Mouse (Mus musculus): ENCODE measurements at regions not wholly inside any gene's neighbourhood (a gene's known extent, or its start where the extent isn't known, plus 50 kb on each side); places are given as distances from the start of the nearest gene placed in this dataset.

DNA sequence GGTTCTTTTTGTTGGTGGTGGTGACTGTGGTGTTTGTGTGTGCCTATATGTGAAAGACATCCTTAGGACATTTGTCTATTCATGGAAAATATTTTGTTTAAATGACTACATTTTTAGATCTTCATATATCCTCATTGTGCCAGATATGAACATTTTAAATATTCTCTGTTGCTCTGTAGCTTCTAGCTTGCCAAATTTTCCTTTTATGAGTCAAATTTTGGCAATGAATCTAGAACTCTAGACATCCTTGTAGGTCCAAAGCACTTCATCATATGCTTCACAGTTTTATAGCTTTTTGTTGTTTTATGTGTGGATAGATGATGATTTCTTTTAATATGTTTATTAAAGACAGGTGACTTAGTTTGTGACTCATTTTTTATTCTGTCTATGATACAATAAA lies 229.4 kb upstream of the Ano5 start:
- DNase-seq (ENCODE audit: low spot score in 2 of 2) = no peak

DNA sequence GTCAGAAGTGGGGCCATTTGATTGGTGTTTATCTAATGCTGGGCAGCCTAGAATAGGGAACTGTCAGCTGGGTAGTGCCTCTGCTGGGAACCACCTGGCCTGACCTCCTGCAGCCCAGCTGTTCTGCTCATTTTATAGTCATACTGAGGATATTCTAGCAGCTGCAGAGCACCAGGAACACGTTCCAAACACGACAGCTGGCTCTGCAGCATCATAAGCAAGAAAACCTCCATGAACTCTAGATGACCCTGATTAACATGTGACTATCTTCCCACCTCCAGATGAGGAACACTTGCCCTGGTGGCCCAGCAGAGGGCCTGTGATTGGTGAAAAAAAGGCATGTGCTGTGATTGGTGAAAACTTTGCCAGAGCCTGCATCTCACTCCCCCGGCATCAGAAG lies 210.6 kb upstream of the Ano5 start:
- DNase-seq (ENCODE audit: low spot score in 2 of 2) = no peak

DNA sequence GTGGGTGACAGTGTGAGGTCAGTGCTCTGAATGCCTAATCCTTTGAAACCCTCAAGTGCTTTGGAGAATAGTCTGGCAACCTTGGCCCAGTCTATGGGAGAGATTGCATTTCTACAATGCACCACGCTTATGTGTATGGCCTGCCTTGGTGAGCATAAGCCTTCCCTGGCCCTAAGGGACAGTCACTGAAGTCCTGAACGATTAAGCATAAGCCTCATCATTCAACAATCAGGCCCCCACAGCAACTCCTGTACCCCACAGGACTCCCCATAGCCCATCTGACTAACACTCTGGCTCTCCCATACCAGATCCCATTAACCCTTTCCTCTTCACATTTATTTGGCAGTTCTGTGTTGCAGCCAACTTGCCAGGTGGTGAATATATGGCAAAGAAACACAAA lies 203.1 kb upstream of the Ano5 start:
- no peak for DNase-seq (ENCODE audit: low spot score in 2 of 2)

DNA sequence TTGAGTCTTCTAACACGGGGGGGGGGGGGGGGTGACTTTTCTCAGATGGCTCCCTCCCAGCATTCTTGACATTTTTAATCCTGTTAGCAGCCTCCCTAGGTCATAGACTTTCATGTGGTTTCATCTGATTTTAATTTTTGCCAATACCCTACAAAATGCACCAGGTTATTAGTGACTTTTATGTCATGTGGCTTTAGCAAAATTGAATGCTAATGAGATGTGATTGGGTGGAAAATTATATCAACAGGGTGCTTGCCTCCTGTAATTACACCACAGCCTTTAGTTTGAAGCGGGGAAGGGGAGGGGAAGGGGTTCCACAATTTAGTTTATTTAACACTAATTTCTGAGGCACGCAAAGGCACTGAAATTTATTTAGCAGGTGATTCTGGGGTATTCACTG lies 200.6 kb upstream of the Ano5 start:
- DNase-seq (ENCODE audit: low spot score in 2 of 2) = no peak

DNA sequence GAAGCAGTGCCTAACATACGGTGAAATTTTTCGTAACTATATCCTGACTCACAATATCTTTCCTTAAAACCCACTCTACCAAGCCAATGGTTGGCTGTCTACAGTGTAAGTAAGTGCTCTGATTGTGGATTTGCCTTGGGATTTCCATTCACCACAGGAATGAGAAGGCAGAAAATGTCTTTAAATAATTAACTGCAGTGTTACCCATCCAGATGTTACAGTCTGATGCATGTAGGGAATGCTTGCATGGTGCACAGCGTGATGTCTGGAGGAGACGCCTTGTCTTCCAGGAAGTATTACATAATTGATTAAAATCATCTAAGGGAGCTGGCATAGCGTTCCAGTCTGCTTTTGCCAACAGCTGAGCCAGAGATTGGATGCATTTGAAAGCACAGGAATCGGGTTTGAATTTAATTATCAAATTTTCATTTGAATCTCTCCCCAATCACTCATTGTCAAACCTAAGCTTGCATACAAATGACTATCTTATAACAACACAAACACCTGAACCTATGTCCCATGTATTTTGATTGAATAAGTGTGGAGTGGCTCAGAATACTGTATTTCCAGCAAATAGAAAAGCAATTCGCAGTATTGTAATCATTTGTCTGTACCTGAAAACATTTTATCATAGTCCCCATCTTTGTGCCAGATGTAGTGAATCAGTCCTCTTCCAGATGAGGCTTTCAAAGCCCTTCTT lies 170.8 kb upstream of the Ano5 start:
- DNase-seq (ENCODE audit: low spot score in 2 of 2) = no peak

DNA sequence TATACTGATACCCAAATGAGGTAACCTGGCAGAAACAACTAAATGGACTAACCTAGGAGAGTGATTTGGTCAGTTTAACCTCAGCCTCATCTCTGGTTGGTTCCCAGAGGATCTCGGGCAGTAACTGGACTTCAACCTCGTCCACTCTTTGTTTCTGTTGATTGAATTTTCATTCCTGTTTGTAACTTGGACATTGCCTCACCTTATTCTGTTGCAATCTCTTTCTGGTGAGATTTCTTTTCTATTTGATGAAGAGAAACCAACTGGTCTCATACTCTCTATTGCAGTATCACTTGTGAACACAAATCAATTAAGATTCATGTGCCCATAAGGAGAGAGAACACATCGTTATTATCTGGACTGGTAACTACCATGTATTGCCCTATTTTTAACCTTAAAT lies 163.3 kb upstream of the Ano5 start:
- DNase-seq (ENCODE audit: low spot score in 2 of 2) = no peak

DNA sequence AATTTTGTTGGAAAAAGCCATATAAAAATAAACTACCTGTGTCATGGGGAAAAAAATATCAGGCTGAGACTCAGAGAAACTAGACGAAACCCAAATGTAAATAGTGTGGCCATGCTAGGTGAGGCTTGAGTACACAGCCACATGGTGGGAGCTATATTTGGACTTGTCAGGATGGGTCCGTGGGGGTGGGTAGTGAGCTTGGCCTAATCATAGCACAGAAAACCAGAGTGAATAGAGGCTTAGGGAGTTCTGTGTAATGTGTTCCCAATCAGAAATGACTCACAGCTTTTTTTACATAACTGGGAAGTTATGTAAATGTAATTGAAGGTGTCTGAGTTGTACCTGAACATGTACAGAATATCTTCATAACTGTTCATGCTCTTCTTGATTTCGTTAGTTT lies 150.7 kb upstream of the Ano5 start:
- no peak for DNase-seq (ENCODE audit: low spot score in 2 of 2)

DNA sequence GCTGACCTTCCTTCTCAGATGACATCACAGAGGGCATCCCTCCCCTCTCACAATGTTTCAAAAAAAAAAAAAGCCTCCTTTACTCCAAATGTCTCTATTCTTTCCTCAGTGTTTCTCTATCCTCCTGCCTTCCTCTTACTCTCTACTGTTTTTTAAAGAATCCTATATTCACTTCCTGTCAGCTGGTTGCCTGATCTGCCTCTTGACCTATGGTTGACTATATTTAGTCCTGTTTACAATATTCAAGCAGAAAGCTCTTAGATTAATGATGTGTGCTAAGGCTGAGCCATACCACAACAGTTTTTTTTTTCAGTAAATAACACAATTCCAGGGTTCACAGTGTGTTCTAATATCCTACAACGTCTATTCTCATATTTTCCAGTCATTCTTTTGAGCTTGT lies 133.2 kb upstream of the Ano5 start:
- no peak for DNase-seq (ENCODE audit: low spot score in 2 of 2)
